Mouse (Mus musculus) cortical plate, adult 2 months (tissue): Measurements from ENCODE around the gene Eppin.

Source experiments
- CTCF ChIP-seq: fragments of 200-500 bp; IDR thresholded peaks from 2 replicates; pipeline ENCODE4 v1.5.1; 2011; ENCODE audit warnings: mild to moderate bottlenecking, control low read depth, low read length; ENCODE audit not compliant: insufficient read depth; ENCODE audit errors: extremely low read depth
- POLR2A ChIP-seq: fragments of 200-500 bp; IDR thresholded peaks from 2 replicates; pipeline ENCODE4 v1.6.1; 2011; ENCODE audit warnings: mild to moderate bottlenecking, low read length, control low read depth; ENCODE audit not compliant: insufficient read depth; ENCODE audit errors: extremely low read depth

DNA sequence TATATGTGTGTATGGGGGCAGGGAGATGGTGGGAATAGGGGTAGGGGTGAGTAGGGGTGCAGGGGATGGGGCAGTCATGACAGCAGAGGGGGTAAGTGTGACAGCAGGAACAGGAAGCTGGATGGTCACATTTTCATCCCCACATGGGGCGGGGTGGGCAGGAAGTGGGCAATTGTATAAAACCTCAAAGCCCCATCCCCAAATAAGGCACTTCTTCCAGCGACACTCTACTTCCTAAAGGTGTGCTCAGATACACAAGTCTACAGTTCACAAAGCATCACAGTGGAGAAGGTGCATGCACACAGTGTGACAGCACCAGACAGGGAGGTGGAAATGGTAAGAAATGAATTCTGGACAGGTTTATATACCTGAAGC, 42.5 kb downstream of the Eppin start:
- TF ChIP-seq POLR2A, result no peak
- no peak for TF ChIP-seq CTCF
